11 mouse cellular contexts compared by ENCODE assay signal in the genomic region with DNA sequence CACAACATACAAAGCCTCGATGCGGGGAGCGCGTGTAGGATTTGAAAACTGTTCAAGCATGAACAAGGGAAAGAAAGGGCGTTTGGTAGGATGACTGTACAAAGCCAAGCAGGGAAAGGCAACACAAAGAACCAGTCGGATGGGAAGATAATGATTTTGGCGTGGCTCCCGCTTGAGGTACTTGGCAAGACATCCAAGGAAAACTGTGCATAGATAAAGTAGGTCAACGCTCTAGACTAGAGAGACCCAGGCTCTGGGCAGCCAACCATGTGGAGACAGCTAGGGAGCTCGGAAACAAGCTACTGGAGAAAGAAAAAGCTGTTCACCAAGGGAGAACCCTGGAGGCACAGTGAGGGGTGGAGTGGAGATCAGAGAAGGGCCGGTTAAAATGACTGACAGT. TPM values are rescaled to one million over a fixed set of nuclear protein-coding genes. Genes with fewer than 3 reads are reported as not detected.
DNase-seq lines count a peak whose midpoint lies in the region; ATAC-seq and TF ChIP-seq lines count a peak whose summit lies in the region.
"Had no signal": no experiment of that assay in that cellular context is flagged by ENCODE, and none has a peak within 500 bp of the region (broad histone marks: within the 10 kb centered on the region; RNA-seq: fewer than 3 reads in every experiment).

No protein-coding gene starts in this region.

- no peaks in the 10 kb centered on the region for H3K27me3 ChIP-seq in lung, embryonic 14.5 days (ENCODE audit: insufficient read depth, low read length)
- no peaks in the 10 kb centered on the region for H3K27me3 ChIP-seq in hindbrain, embryonic 11.5 days (ENCODE audit: control insufficient read depth, insufficient read depth, low read length)
- H3K27me3 ChIP-seq: hindbrain, embryonic 12.5 days had no signal

- TF ChIP-seq CTCF in lung, embryonic 14.5 days (IDR thresholded peaks at IDR 0.05; ENCODE audit: low read depth): no peak

- no peak for DNase-seq in cerebellum, adult 8-10 months
- DNase-seq in lung, embryonic 14.5 days: peak; percentile 18
- no peak for DNase-seq in lung, postnatal 4 days
- DNase-seq in cerebellum, postnatal 36 days: peak; percentile 50 to 64
- DNase-seq in testis, postnatal 10 days (ENCODE audit: low spot score): peak; percentile 50
- no peak for DNase-seq in kidney, adult 9 months
- no peak for DNase-seq in hindbrain, embryonic 11.5 days (ENCODE audit: low spot score)
- DNase-seq: thymus, postnatal 4 days had no signal

- WGBS in lung, embryonic 14.5 days: 68% methylated on average over 11 of the region's 11 CpGs
- 80% methylated on average over 11 of the region's 11 CpGs for WGBS in hindbrain, embryonic 11.5 days

- no peak overlapping the region for H3K4me3 ChIP-seq in lung, embryonic 14.5 days (ENCODE audit: low read depth, low read length)
- H3K4me3 ChIP-seq in hindbrain, embryonic 11.5 days (ENCODE audit: low read depth, low read length): no peak overlapping the region
- H3K4me3 ChIP-seq: hindbrain, embryonic 12.5 days had no signal

- ATAC-seq in cerebellum, adult (ENCODE audit: insufficient number of reproducible peaks, low FRiP score, low TSS enrichment): peak; percentile 61
- ATAC-seq in lung, embryonic 14.5 days (ENCODE audit: insufficient read depth): no peak
- ATAC-seq in hindbrain, embryonic 11.5 days (ENCODE audit: low FRiP score): no peak

- H3K4me1 ChIP-seq in lung, embryonic 14.5 days (ENCODE audit: insufficient read depth): no peaks in the 10 kb centered on the region
- no peaks in the 10 kb centered on the region for H3K4me1 ChIP-seq in hindbrain, embryonic 11.5 days (replicated peaks; ENCODE audit: control insufficient read depth, insufficient read depth, low read length)
- H3K4me1 ChIP-seq: hindbrain, embryonic 12.5 days had no signal

- no peak overlapping the region for H3K4me2 ChIP-seq in lung, embryonic 14.5 days
- no peak overlapping the region for H3K4me2 ChIP-seq in hindbrain, embryonic 11.5 days (replicated peaks; ENCODE audit: low read depth, low read length)
- H3K4me2 ChIP-seq: hindbrain, embryonic 12.5 days had no signal

- H3K27ac ChIP-seq in lung, embryonic 14.5 days (ENCODE audit: low read depth): no peak overlapping the region
- H3K27ac ChIP-seq in hindbrain, embryonic 11.5 days (ENCODE audit: low read depth, low read length): no peak overlapping the region
- H3K27ac ChIP-seq: hindbrain, embryonic 12.5 days; kidney, postnatal 0 days had no signal

- no peaks in the 10 kb centered on the region for H3K36me3 ChIP-seq in lung, embryonic 14.5 days (ENCODE audit: insufficient read depth)
- H3K36me3 ChIP-seq in hindbrain, embryonic 11.5 days (ENCODE audit: control insufficient read depth, insufficient read depth, low read length): no peaks in the 10 kb centered on the region
- H3K36me3 ChIP-seq: hindbrain, embryonic 12.5 days had no signal

- H3K9ac ChIP-seq in lung, embryonic 14.5 days: no peak overlapping the region
- no peak overlapping the region for H3K9ac ChIP-seq in hindbrain, embryonic 11.5 days (ENCODE audit: low read depth, low read length)
- H3K9ac ChIP-seq: hindbrain, embryonic 12.5 days had no signal

- no peaks in the 10 kb centered on the region for H3K9me3 ChIP-seq in lung, embryonic 14.5 days (ENCODE audit: low read depth, low read length)
- no peaks in the 10 kb centered on the region for H3K9me3 ChIP-seq in hindbrain, embryonic 11.5 days (ENCODE audit: control insufficient read depth, low read length)

RNA-seq across cellular contexts. Expression of gene Rnf149, which starts 21.5 kb away (rescaled TPM):
- polyA plus RNA-seq in lung, embryonic 14.5 days (2014; fragmentation: Nextera tagmentation; extraction: Ambion mirVana): 32.8 and 33.3 TPM in 2 replicates
- 31.5 and 32.9 TPM in 2 replicates for polyA plus RNA-seq in hindbrain, embryonic 11.5 days (2014; fragmentation: Nextera tagmentation; extraction: Ambion mirVana)

RNA-seq across cellular contexts. Expression of gene Creg2, which starts 52.5 kb away (rescaled TPM):
- polyA plus RNA-seq in lung, embryonic 14.5 days (2014; fragmentation: Nextera tagmentation; extraction: Ambion mirVana): 0.05 TPM in 1 of 2 replicates, not detected in the other
- 0.80 and 0.96 TPM in 2 replicates for polyA plus RNA-seq in hindbrain, embryonic 11.5 days (2014; fragmentation: Nextera tagmentation; extraction: Ambion mirVana)

Comparison
In these comparisons a context has a peak if more than half of its experiments do, and no peak if none do; other contexts are left out.
1. DNase-seq: peak in lung, embryonic 14.5 days (single experiment), cerebellum, postnatal 36 days (2 of 2) and testis, postnatal 10 days (single experiment); none in cerebellum, adult 8-10 months (single experiment), lung, postnatal 4 days (0 of 2), kidney, adult 9 months (single experiment) and hindbrain, embryonic 11.5 days (single experiment).